Mouse (Mus musculus) small intestine, adult 2 months (tissue): Measurements from ENCODE around the gene Col7a1. TPM values are rescaled to one million over a fixed set of nuclear protein-coding genes. Genes with fewer than 3 reads are reported as not detected.

Experiments used
- H3K27ac ChIP-seq: fragments of 200-500 bp; 2 replicates; pipeline ENCODE4 v1.5.1; 2012; ENCODE audit warnings: low read depth, low read length, control low read depth, inconsistent platforms; ENCODE audit not compliant: insufficient read depth
- H3K27me3 ChIP-seq: fragments of 200-500 bp; 2 replicates; pipeline ENCODE4 v1.6.1; 2012; ENCODE audit warnings: mild to moderate bottlenecking, moderate library complexity, low read length, inconsistent platforms; ENCODE audit not compliant: control insufficient read depth, insufficient read depth
- H3K36me3 ChIP-seq: fragments of 200-500 bp; 2 replicates; pipeline ENCODE4 v1.6.1; 2012; ENCODE audit warnings: mild to moderate bottlenecking, low read length, control low read depth, inconsistent platforms; ENCODE audit not compliant: control insufficient read depth, insufficient read depth
- H3K4me1 ChIP-seq: fragments of 200-500 bp; 2 replicates; pipeline ENCODE4 v1.6.1; 2012; ENCODE audit warnings: low read length, inconsistent platforms, mixed read lengths; ENCODE audit not compliant: control insufficient read depth, insufficient read depth, insufficient read length
- H3K4me3 ChIP-seq: fragments of 200-500 bp; 2 replicates; pipeline ENCODE4 v1.5.1; 2012; ENCODE audit warnings: low read depth, mild to moderate bottlenecking, control low read depth, inconsistent platforms, low read length, moderate library complexity
- CTCF ChIP-seq: fragments of 200-500 bp; IDR thresholded peaks from 2 replicates; pipeline ENCODE4 v1.5.1; 2012; ENCODE audit warnings: low read depth, mild to moderate bottlenecking, control low read depth, inconsistent platforms, low read length, moderate library complexity, mixed read lengths; ENCODE audit not compliant: insufficient replicate concordance, insufficient read length; ENCODE audit errors: extremely low read depth
- POLR2A ChIP-seq: fragments of 200-500 bp; IDR thresholded peaks from 2 replicates; pipeline ENCODE4 v1.6.1; 2012; ENCODE audit warnings: low read depth, mild to moderate bottlenecking, control low read depth, inconsistent platforms, low read length, moderate library complexity
- WGBS: fragments of 180-500 bp; shearing (Covaris S2); methylation state at CpG from one replicate; pipeline ENCODE4 v1.1.7; 2018; 5-methylcytosine and 5-hydroxymethylcytosine counted together
- polyA plus RNA-seq: library from polyadenylated mRNA; depleted of rRNA; stranded (reverse); fragments of >200 nt; gene quantifications from 2 replicates; pipeline ENCODE4 v1.2.3, GENCODE M21; 2012

Col7a1 gene
- polyA plus RNA-seq, 1 experiment = 3.4 TPM

GRCm38 (mm10) chr9:108935991-108936390, 17.4 kb upstream of the Col7a1 start:
- Histone ChIP-seq H3K4me3 (no peak overlapping the region), H3K27ac (no peak overlapping the region), H3K27me3 (no peaks in the 10 kb centered on the region), H3K36me3 (peaks cover 18% of the 10 kb centered on the region), H3K4me1 (peaks cover 12% of the 10 kb centered on the region; the same call in 1 of the 2 replicates)
- no peak for TF ChIP-seq CTCF
- no peak for TF ChIP-seq POLR2A
- 7% methylated on average over 3 of the region's 3 CpGs for WGBS

DNA sequence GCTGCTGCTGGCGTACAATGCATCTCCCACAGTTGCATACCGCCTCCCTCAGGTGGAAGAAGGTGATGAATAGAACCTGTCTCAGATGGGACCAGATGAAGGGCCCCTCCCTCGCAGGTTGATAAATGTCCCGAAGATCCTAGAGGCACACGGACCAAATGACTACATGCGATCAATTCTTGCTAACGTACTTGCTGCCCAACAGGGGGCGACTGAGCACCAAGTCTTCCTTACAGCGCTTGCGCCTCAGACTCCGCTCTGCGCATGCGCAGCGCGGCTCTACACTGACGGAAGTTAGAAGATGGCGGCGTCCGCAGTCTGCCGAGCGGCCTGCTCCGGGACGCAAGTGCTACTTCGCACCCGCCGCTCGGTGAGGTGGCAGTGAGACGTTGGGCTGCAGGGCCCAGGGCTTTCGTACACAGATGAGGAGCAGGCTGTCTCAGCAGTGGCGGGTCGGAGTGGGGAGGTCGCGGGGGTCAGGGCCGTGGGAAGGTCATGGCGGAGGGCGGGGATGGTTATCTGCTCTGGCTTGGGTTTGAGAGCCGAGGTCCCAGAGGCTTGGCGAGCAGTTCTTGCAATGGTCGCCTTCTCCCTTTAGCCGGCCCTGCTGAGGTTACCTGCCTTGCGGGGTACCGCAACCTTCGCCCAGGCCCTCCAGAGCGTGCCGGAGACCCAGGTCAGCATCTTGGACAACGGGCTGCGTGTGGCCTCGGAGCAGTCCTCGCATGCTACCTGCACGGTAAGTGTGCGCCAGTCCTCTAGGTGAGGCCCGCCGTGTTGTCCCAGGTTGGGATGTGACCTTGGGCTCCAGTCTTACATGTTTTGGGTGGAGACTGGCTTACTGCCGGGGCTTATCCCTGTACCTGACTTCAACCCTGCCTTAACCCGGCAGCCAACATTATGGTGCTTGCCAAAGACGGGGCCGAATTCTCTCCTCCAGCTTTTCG, 16.7 kb upstream of the Col7a1 start, which contains the start of gene Uqcrc1:
TSS of gene Uqcrc1 (plus strand) at position 216 of the 947 bp plus-strand sequence.
- Histone ChIP-seq H3K27me3 (no peaks in the 10 kb centered on the region), H3K4me3 (peak within 1 kb of the TSS; percentile 70), H3K4me1 (peaks cover 6% of the 10 kb centered on the region; the same call in 1 of the 2 replicates), H3K36me3 (peaks cover 21% of the 10 kb centered on the region), H3K27ac (peak within 1 kb of the TSS; percentile 76)
- TF ChIP-seq POLR2A = peak; percentile 93
- peak; percentile 82; the same call in 1 of the 2 replicates for TF ChIP-seq CTCF
- WGBS = under 1% methylated on average over 58 of the region's 58 CpGs

DNA sequence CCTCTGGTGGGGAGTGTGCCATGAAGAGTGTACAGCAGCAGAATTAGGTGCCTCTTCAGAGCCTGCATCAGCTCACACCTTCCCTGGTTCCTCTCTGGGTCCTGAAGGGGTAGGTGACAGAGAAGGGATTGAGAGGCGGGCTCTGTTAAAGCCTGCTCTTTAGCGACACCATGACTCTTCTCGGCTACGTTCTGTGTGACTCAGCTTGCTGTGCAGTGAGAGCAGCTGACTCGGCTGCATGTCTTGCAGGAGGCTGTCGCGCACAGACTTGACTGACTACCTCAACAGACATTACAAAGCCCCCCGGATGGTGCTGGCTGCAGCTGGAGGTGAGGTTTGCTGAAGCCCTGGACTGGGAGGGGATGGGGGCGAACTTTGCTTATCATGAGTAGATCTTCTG, 8.3 kb upstream of the Col7a1 start:
- H3K4me3 ChIP-seq = no peak overlapping the region
- H3K27me3 ChIP-seq = no peaks in the 10 kb centered on the region
- H3K4me1 ChIP-seq = no peaks in the 10 kb centered on the region
- H3K27ac ChIP-seq = no peak overlapping the region
- TF ChIP-seq CTCF (no peak), POLR2A (no peak)
- peaks cover 82% of the 10 kb centered on the region for H3K36me3 ChIP-seq
- WGBS = 82% methylated on average over 9 of the region's 9 CpGs

GRCm38 (mm10) chr9:108945608-108946007, 7.8 kb upstream of the Col7a1 start:
- Histone ChIP-seq H3K27me3 (no peaks in the 10 kb centered on the region), H3K4me3 (no peak overlapping the region), H3K4me1 (no peaks in the 10 kb centered on the region), H3K36me3 (peaks cover 84% of the 10 kb centered on the region), H3K27ac (no peak overlapping the region)
- 79% methylated on average over 5 of the region's 5 CpGs for WGBS
- TF ChIP-seq POLR2A (no peak), CTCF (no peak)

GRCm38 (mm10) chr9:108949231-108949966, 4.0 kb upstream of the Col7a1 start:
- Histone ChIP-seq H3K36me3 (peaks cover 60% of the 10 kb centered on the region), H3K27ac (no peak overlapping the region)

GRCm38 (mm10) chr9:108949967-108950728, 3.2 kb upstream of the Col7a1 start:
- Histone ChIP-seq H3K27me3 (no peaks in the 10 kb centered on the region), H3K4me1 (no peaks in the 10 kb centered on the region), H3K27ac (no peak overlapping the region), H3K4me3 (no peak overlapping the region), H3K36me3 (peaks cover 53% of the 10 kb centered on the region)
- TF ChIP-seq CTCF (no peak), POLR2A (no peak)
- WGBS = 90% methylated on average over 9 of the region's 9 CpGs

More at GRCm38 (mm10) chr9:108949231-108949966, 4.0 kb upstream of the Col7a1 start:
- TF ChIP-seq CTCF (no peak), POLR2A (no peak)
- no peak overlapping the region for H3K4me3 ChIP-seq
- H3K27me3 ChIP-seq = no peaks in the 10 kb centered on the region
- no peaks in the 10 kb centered on the region for H3K4me1 ChIP-seq
- WGBS = 61% methylated on average over 13 of the region's 13 CpGs
